Mouse (Mus musculus): ENCODE data around the gene Htr2b.

Gene Htr2b

GRCm38 (mm10) chr1:86111779-86112178 lies at the start of gene Htr2b:
Gene Htr2b, minus strand, starts transcription at chr1:86111970.
- CTCF ChIA-PET, result interaction anchor here in 1 of 4 experiments (1.1 kb wide), 1 partner anchor 52 kb away, joined by 4 read pairs; no protein-coding TSS in a partner anchor
- POLR2A ChIA-PET, result interaction anchor here in 2 of 4 experiments (0.8 to 1.9 kb wide), 6 partner anchors 9 to 248 kb away, joined by 3 to 7 read pairs (median 4); partner anchors contain the start of gene Ncl (in 1 of the 2)

- ChIA-PET CTCF (interaction anchor here in 2 of 4 experiments (0.5 to 0.6 kb wide), 2 partner anchors 10 kb away, joined by 3 read pairs; no protein-coding TSS in a partner anchor), POLR2A (interaction anchor here in 1 of 4 experiments (1.8 kb wide), 1 partner anchor 198 kb away, joined by 5 read pairs; the partner anchor contains the start of gene Ncl)
Observed at GRCm38 (mm10) chr1:86161061-86161460, 49.3 kb upstream of the Htr2b start.

- ChIA-PET POLR2A (no interaction called here), CTCF (interaction anchor here in 2 of 4 experiments (0.5 to 0.6 kb wide), 2 partner anchors 10 to 11 kb away, joined by 3 read pairs; no protein-coding TSS in a partner anchor)
Observed at GRCm38 (mm10) chr1:86160479-86160878, 48.7 kb upstream of the Htr2b start.

GRCm38 (mm10) chr1:86160059-86160458 lies 48.3 kb upstream of the Htr2b start:
- ChIA-PET POLR2A (no interaction called here), CTCF (no interaction called here)

GRCm38 (mm10) chr1:86156595-86156994 lies 44.8 kb upstream of the Htr2b start:
- POLR2A ChIA-PET, result interaction anchor here in 1 of 4 experiments (1.5 kb wide), 1 partner anchor 22 kb away, joined by 3 read pairs; no protein-coding TSS in a partner anchor
- CTCF ChIA-PET, result no interaction called here

- ChIA-PET POLR2A (interaction anchor here in 1 of 4 experiments (1.3 to 4.3 kb wide), 3 partner anchors 14 to 188 kb away, joined by 3 to 44 read pairs (median 3); no protein-coding TSS in a partner anchor), CTCF (no interaction called here)
Observed at GRCm38 (mm10) chr1:86156075-86156474, 44.3 kb upstream of the Htr2b start.

GRCm38 (mm10) chr1:86154824-86155164 lies 43.0 kb upstream of the Htr2b start:
- POLR2A ChIA-PET, result interaction anchor here in 3 of 4 experiments (0.7 to 4.3 kb wide), 44 partner anchors 8 to 362 kb away, joined by 3 to 44 read pairs (median 4); partner anchors contain the start of genes Ncl (in 3 of the 3) and Cab39 (in 1 of the 3)
- CTCF ChIA-PET, result interaction anchor here in 3 of 4 experiments (0.6 to 2.7 kb wide), 8 partner anchors 11 to 261 kb away, joined by 3 to 11 read pairs (median 4); no protein-coding TSS in a partner anchor

- CTCF ChIA-PET, result interaction anchor here (0.6 to 3.4 kb wide), 13 partner anchors 10 to 262 kb away, joined by 3 to 14 read pairs (median 3); no protein-coding TSS in a partner anchor
- POLR2A ChIA-PET, result interaction anchor here in 3 of 4 experiments (0.7 to 4.3 kb wide), 49 partner anchors 8 to 361 kb away, joined by 3 to 44 read pairs (median 4); partner anchors contain the start of genes Ncl (in 3 of the 3) and Cab39 (in 1 of the 3)
Observed at GRCm38 (mm10) chr1:86154133-86154823, 42.5 kb upstream of the Htr2b start, which contains the start of gene Armc9. Gene Armc9, plus strand, starts transcription at chr1:86154780.

- ChIA-PET POLR2A (interaction anchor here in 3 of 4 experiments (0.5 to 4.3 kb wide), 16 partner anchors 11 to 1281 kb away, joined by 3 to 44 read pairs (median 4); partner anchors contain the start of genes Ncl (in 2 of the 3) and Ptma (in 1 of the 3)), CTCF (interaction anchor here (0.6 to 3.4 kb wide), 21 partner anchors 9 to 360 kb away, joined by 3 to 14 read pairs (median 4); no protein-coding TSS in a partner anchor)
Observed at GRCm38 (mm10) chr1:86152618-86153017, 40.8 kb upstream of the Htr2b start.

- CTCF ChIA-PET, result interaction anchor here in 3 of 4 experiments (1.0 to 3.4 kb wide), 6 partner anchors 8 to 347 kb away, joined by 3 to 14 read pairs (median 4); no protein-coding TSS in a partner anchor
- POLR2A ChIA-PET, result interaction anchor here in 2 of 4 experiments (0.6 to 4.3 kb wide), 9 partner anchors 9 to 375 kb away, joined by 3 to 44 read pairs (median 3); partner anchors contain the start of gene Ptma (in 1 of the 2)
Observed at GRCm38 (mm10) chr1:86151376-86151775, 39.6 kb upstream of the Htr2b start.

- ChIA-PET CTCF (interaction anchor here in 2 of 4 experiments (1.1 to 3.4 kb wide), 3 partner anchors 8 to 189 kb away, joined by 3 to 14 read pairs (median 11); no protein-coding TSS in a partner anchor), POLR2A (interaction anchor here in 2 of 4 experiments (0.8 to 2.1 kb wide), 4 partner anchors 9 to 375 kb away, joined by 3 to 5 read pairs (median 4); partner anchors contain the start of gene Ptma (in 1 of the 2))
Observed at GRCm38 (mm10) chr1:86150929-86151328, 39.2 kb upstream of the Htr2b start.

- CTCF ChIA-PET, result interaction anchor here in 1 of 4 experiments (0.6 to 1.2 kb wide), 2 partner anchors 31 to 285 kb away, joined by 3 read pairs; no protein-coding TSS in a partner anchor
Observed at GRCm38 (mm10) chr1:86148161-86148560, 36.4 kb upstream of the Htr2b start.

GRCm38 (mm10) chr1:86147557-86147956 lies 35.8 kb upstream of the Htr2b start:
- ChIA-PET CTCF (interaction anchor here in 2 of 4 experiments (0.6 to 1.6 kb wide), 3 partner anchors 31 to 286 kb away, joined by 3 to 4 read pairs (median 3); no protein-coding TSS in a partner anchor), POLR2A (interaction anchor here in 2 of 4 experiments (0.6 to 1.9 kb wide), 5 partner anchors 8 to 177 kb away, joined by 4 to 5 read pairs (median 4); partner anchors contain the start of gene Psmd1 (in 1 of the 2))

More at GRCm38 (mm10) chr1:86148161-86148560, 36.4 kb upstream of the Htr2b start:
- POLR2A ChIA-PET, result interaction anchor here in 2 of 4 experiments (0.6 to 1.9 kb wide), 6 partner anchors 9 to 205 kb away, joined by 4 to 5 read pairs (median 4); partner anchors contain the start of gene Psmd1 (in 1 of the 2)

GRCm38 (mm10) chr1:86146293-86146692 lies 34.5 kb upstream of the Htr2b start:
- CTCF ChIA-PET, result interaction anchor here in 3 of 4 experiments (0.8 to 1.6 kb wide), 3 partner anchors 10 to 87 kb away, joined by 3 to 4 read pairs (median 4); no protein-coding TSS in a partner anchor

GRCm38 (mm10) chr1:86144001-86144944 lies 32.5 kb upstream of the Htr2b start:
- ChIA-PET POLR2A (interaction anchor here in 3 of 4 experiments (0.6 to 6.1 kb wide), 22 partner anchors 9 to 297 kb away, joined by 3 to 44 read pairs (median 4); partner anchors contain the start of genes Armc9 (in 2 of the 3), Ncl (in 2 of the 3) and Gm21972 (in 1 of the 3)), CTCF (interaction anchor here (0.5 to 3.3 kb wide), 21 partner anchors 8 to 272 kb away, joined by 3 to 14 read pairs (median 4); partner anchors contain the start of genes Armc9 (in 1 of the 4) and Gm21972 (in 1 of the 4))

More at GRCm38 (mm10) chr1:86146293-86146692, 34.5 kb upstream of the Htr2b start:
- POLR2A ChIA-PET, result interaction anchor here in 2 of 4 experiments (0.8 to 1.9 kb wide), 3 partner anchors 8 to 87 kb away, joined by 3 to 5 read pairs (median 3); partner anchors contain the start of gene Armc9 (in 2 of the 2)

- ChIA-PET POLR2A (interaction anchor here in 2 of 4 experiments (0.6 to 6.1 kb wide), 14 partner anchors 10 to 298 kb away, joined by 3 to 44 read pairs (median 4); partner anchors contain the start of genes Armc9 (in 2 of the 2), Ncl (in 2 of the 2) and Gm21972 (in 1 of the 2)), CTCF (interaction anchor here in 3 of 4 experiments (0.9 to 3.3 kb wide), 12 partner anchors 9 to 207 kb away, joined by 3 to 14 read pairs (median 6); partner anchors contain the start of gene Armc9 (in 1 of the 3))
Observed at GRCm38 (mm10) chr1:86143165-86143564, 31.4 kb upstream of the Htr2b start.
